Mouse (Mus musculus) MEL (cell line): ENCODE data around the gene Cblb.

ENCODE experiments used
- MXI1 ChIP-seq: IDR thresholded peaks from 2 replicates; pipeline ENCODE4 v1.6.1; 2011; ENCODE audit warnings: mild to moderate bottlenecking, low read depth, low read length, improper control_type of control experiment
- POLR2A ChIP-seq, 2 experiments: IDR thresholded peaks; 2 replicates each; pipeline ENCODE4 v1.6.1; 2011 to 2012; ENCODE audit warnings: low read length in 2 of 2, mild to moderate bottlenecking in 2 of 2, control low read depth in 1 of 2, improper control_type of control experiment in 1 of 2, low read depth in 1 of 2, moderate library complexity in 1 of 2; ENCODE audit not compliant: control insufficient read depth in 1 of 2, insufficient read depth in 1 of 2, poor library complexity in 1 of 2

DNA sequence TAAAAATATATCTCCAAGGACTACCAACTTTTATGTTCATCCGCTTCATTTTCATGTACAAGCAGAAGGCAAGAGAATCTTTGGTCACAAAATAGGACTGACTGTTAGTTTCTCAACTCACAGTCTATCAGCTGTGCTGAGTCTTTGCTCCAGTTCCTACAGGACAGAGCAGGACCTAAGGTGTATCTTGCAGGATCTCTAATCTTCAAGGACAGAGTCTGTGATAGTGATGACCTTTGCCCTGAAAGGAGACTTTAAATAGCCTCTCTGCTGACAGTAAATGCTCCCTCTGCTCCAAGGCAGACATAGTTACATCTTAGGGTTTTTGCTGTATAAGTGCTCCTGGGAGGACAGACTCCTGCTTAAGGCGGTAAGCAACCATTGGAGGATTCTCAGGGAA, 26.3 kb downstream of the Cblb start:
- TF ChIP-seq MXI1 (no peak), POLR2A (IDR thresholded peaks at IDR 0.05; ENCODE audit: control insufficient read depth in 1 of 2, insufficient read depth in 1 of 2, low read depth in 1 of 2, low read length in 2 of 2, poor library complexity in 1 of 2) (no peak)
